In genomic region chr13:95260391-95260790, GRCm38 (mm10) we compare ENCODE assay signal across 16 mouse cellular contexts. TPM values are rescaled to one million over a fixed set of nuclear protein-coding genes. Genes with fewer than 3 reads are reported as not detected.
A peak's percentile ranks its signal among the peaks of the same experiment; 100 is the strongest.
DNase-seq lines count a peak whose midpoint lies in the region; ATAC-seq and TF ChIP-seq lines count a peak whose summit lies in the region.
"Had no signal": no experiment of that assay in that cellular context is flagged by ENCODE, and none has a peak within 500 bp of the region (broad histone marks: within the 10 kb centered on the region; RNA-seq: fewer than 3 reads in every experiment).

No protein-coding gene starts in this region.

- ATAC-seq in intestine, postnatal 0 days: peak; percentile 50
- ATAC-seq: activated CD4-positive, CD25-positive, alpha-beta regulatory T cell, adult 4 months; midbrain, embryonic 15.5 days had no signal

- no peaks in the 10 kb centered on the region for H3K27me3 ChIP-seq in intestine, postnatal 0 days (replicated peaks; ENCODE audit: control insufficient read depth, insufficient read depth, low read length)
- no peaks in the 10 kb centered on the region for H3K27me3 ChIP-seq in small intestine, adult 2 months (ENCODE audit: control insufficient read depth, insufficient read depth, low read length)
- H3K27me3 ChIP-seq: CH12.LX; embryonic facial prominence, embryonic 13.5 days; heart, embryonic 15.5 days; hindbrain, embryonic 13.5 days; limb, embryonic 12.5 days; midbrain, embryonic 15.5 days had no signal

- TF ChIP-seq POLR2A in small intestine, adult 2 months (IDR thresholded peaks at IDR 0.05; ENCODE audit: low read depth, low read length): no peak

- 8% methylated on average over 1 of the region's 1 CpGs for WGBS in intestine, postnatal 0 days
- 7% methylated on average over 1 of the region's 1 CpGs for WGBS in small intestine, adult 2 months

- H3K4me1 ChIP-seq in intestine, postnatal 0 days (replicated peaks; ENCODE audit: control insufficient read depth, insufficient read depth, low read length): peaks cover 13% of the 10 kb centered on the region
- peaks cover 17% of the 10 kb centered on the region for H3K4me1 ChIP-seq in small intestine, adult 2 months (ENCODE audit: control insufficient read depth, insufficient read depth, insufficient read length, low read length)
- H3K4me1 ChIP-seq: hindbrain, embryonic 13.5 days; limb, embryonic 12.5 days; midbrain, embryonic 15.5 days had no signal

- no peaks in the 10 kb centered on the region for H3K36me3 ChIP-seq in intestine, postnatal 0 days (ENCODE audit: control insufficient read depth, insufficient read depth)
- H3K36me3 ChIP-seq in small intestine, adult 2 months (ENCODE audit: control insufficient read depth, insufficient read depth, low read length): no peaks in the 10 kb centered on the region
- H3K36me3 ChIP-seq: embryonic facial prominence, embryonic 13.5 days; heart, embryonic 15.5 days; hindbrain, embryonic 13.5 days; limb, embryonic 12.5 days; midbrain, embryonic 15.5 days had no signal

- 0 out of 2 replicates have a peak, but pooled peaks have one; percentile 21 for TF ChIP-seq CTCF in intestine, postnatal 0 days (IDR thresholded peaks at IDR 0.05; ENCODE audit: low read depth)
- TF ChIP-seq CTCF in small intestine, adult 2 months (IDR thresholded peaks at IDR 0.05; ENCODE audit: extremely low read depth, insufficient read length, insufficient replicate concordance, low read depth, low read length): no peak

- no peak overlapping the region for H3K4me2 ChIP-seq in intestine, postnatal 0 days (replicated peaks; ENCODE audit: low read depth)
- H3K4me2 ChIP-seq: embryonic facial prominence, embryonic 13.5 days; heart, embryonic 15.5 days; hindbrain, embryonic 13.5 days; limb, embryonic 12.5 days; midbrain, embryonic 15.5 days had no signal

- DNase-seq in adrenal gland, postnatal 14 days: peak; percentile 14
- no peak for DNase-seq in adrenal gland, postnatal 36 days
- peak; percentile 32 for DNase-seq in kidney, postnatal 10 days
- DNase-seq in kidney, adult 11 months: no peak
- no peak for DNase-seq in embryo, embryonic 10.5 days (ENCODE audit: low spot score)
- DNase-seq in retina, embryonic 14.5 days (ENCODE audit: low spot score): no peak

- H3K9me3 ChIP-seq in intestine, postnatal 0 days (ENCODE audit: control insufficient read depth): no peaks in the 10 kb centered on the region
- H3K9me3 ChIP-seq: embryonic facial prominence, embryonic 13.5 days; heart, embryonic 15.5 days; hindbrain, embryonic 13.5 days; limb, embryonic 12.5 days; midbrain, embryonic 15.5 days had no signal

- no peak overlapping the region for H3K4me3 ChIP-seq in intestine, postnatal 0 days (ENCODE audit: low read depth, low read length)
- H3K4me3 ChIP-seq in small intestine, adult 2 months (ENCODE audit: low read depth, low read length): no peak overlapping the region
- H3K4me3 ChIP-seq: embryonic facial prominence, embryonic 13.5 days; heart, embryonic 15.5 days; hindbrain, embryonic 13.5 days; limb, embryonic 12.5 days; midbrain, embryonic 15.5 days had no signal

- H3K9ac ChIP-seq in intestine, postnatal 0 days (ENCODE audit: low read depth, low read length): no peak overlapping the region
- H3K9ac ChIP-seq: embryonic facial prominence, embryonic 13.5 days; heart, embryonic 15.5 days; hindbrain, embryonic 13.5 days; limb, embryonic 12.5 days; liver, embryonic 14.5 days; midbrain, embryonic 15.5 days had no signal

- no peak overlapping the region for H3K27ac ChIP-seq in intestine, postnatal 0 days (ENCODE audit: low read depth, low read length)
- peak overlapping the region; percentile 44; the same call in 1 of the 2 replicates for H3K27ac ChIP-seq in small intestine, adult 2 months (ENCODE audit: insufficient read depth, low read depth, low read length)
- H3K27ac ChIP-seq: embryonic facial prominence, embryonic 13.5 days; heart, embryonic 15.5 days; hindbrain, embryonic 13.5 days; limb, embryonic 12.5 days; liver, embryonic 14.5 days; midbrain, embryonic 15.5 days had no signal

RNA-seq across cellular contexts. Expression of gene Pde8b, which starts 10.3 kb away (rescaled TPM):
- total RNA-seq in adrenal gland, postnatal 14 days (2021): 84.2 and 85.7 TPM in 2 replicates
- 100 to 1,000 TPM in 1 of 2 experiments, 10 to 100 TPM in 1; 77.0 to 158 TPM for total RNA-seq in adrenal gland, postnatal 36 days (2021)
- 6.2 and 6.9 TPM in 2 replicates for polyA plus RNA-seq in intestine, postnatal 0 days (2015; fragmentation: Nextera tagmentation; extraction: Ambion mirVana)
- polyA plus RNA-seq in small intestine, adult 2 months (2012; rRNA removed): 3.4 and 4.8 TPM in 2 replicates

Comparison
In these comparisons a context has a peak if more than half of its experiments do, and no peak if none do; other contexts are left out.
1. DNase-seq: peak in adrenal gland, postnatal 14 days (single experiment) and kidney, postnatal 10 days (single experiment); none in adrenal gland, postnatal 36 days (0 of 2), kidney, adult 11 months (single experiment), embryo, embryonic 10.5 days (single experiment) and retina, embryonic 14.5 days (single experiment).